In the genomic region with DNA sequence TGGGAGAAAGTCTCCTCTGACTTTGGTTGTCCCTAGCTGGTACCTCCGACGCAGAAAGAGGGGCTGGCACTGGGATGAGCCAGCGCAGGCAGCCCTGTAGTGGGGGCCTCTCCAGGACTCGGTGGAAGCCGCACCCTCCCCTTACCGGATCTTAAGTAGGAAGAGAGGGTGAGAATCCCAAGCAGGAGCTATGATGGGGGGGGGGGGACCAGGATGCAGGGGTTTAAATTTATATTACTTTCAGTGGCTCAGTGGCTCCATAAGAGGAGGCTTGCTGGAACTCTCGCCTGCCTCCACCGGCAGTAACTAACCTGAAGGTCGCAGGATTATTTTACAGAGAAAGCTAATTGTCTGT, we compare ENCODE assay signal across 14 mouse cellular contexts. TPM values are rescaled to one million over a fixed set of nuclear protein-coding genes. Genes with fewer than 3 reads are reported as not detected.
DNase-seq lines count a peak whose midpoint lies in the region; ATAC-seq and TF ChIP-seq lines count a peak whose summit lies in the region.
"Had no signal": no experiment of that assay in that cellular context is flagged by ENCODE, and none has a peak within 500 bp of the region (broad histone marks: within the 10 kb centered on the region; RNA-seq: fewer than 3 reads in every experiment).

No protein-coding gene starts in this region.

- no peak; the same call in 1 of the 2 replicates for ATAC-seq in kidney, embryonic 15.5 days (replicated peaks; ENCODE audit: low FRiP score)
- no peak for ATAC-seq in embryonic facial prominence, embryonic 14.5 days (ENCODE audit: low read depth)
- no peak for ATAC-seq in hindbrain, embryonic 13.5 days (ENCODE audit: low FRiP score)
- no peak for ATAC-seq in midbrain, postnatal 0 days (ENCODE audit: low FRiP score)
- no peak for ATAC-seq in activated CD4-positive, CD25-positive, alpha-beta regulatory T cell, adult 4 months

- H3K4me2 ChIP-seq in kidney, embryonic 15.5 days: 0 out of 2 replicates have a peak overlapping the region, but pooled peaks have one; percentile 12
- 0 out of 2 replicates have a peak overlapping the region, but pooled peaks have one; percentile 28 for H3K4me2 ChIP-seq in embryonic facial prominence, embryonic 14.5 days (ENCODE audit: low read depth, low read length)
- peak overlapping the region; percentile 28; the same call in 1 of the 2 replicates for H3K4me2 ChIP-seq in hindbrain, embryonic 13.5 days
- H3K4me2 ChIP-seq in midbrain, postnatal 0 days (ENCODE audit: low read depth, low read length, poor library complexity, severe bottlenecking): no peak overlapping the region

- no peak for DNase-seq in kidney, postnatal 25 days
- no peak for DNase-seq in embryonic facial prominence, embryonic 14.5 days (ENCODE audit: low spot score)
- no peak for DNase-seq in midbrain, postnatal 0 days (ENCODE audit: low spot score)
- DNase-seq in T-cell, adult 2 months (ENCODE audit: low spot score): no peak
- DNase-seq: cerebellum, adult 11-12 months; right cerebral cortex, postnatal 25 days; thymus, adult 18-20 months had no signal

- H3K4me1 ChIP-seq in kidney, embryonic 15.5 days: peaks cover 37% of the 10 kb centered on the region
- H3K4me1 ChIP-seq in embryonic facial prominence, embryonic 14.5 days (ENCODE audit: control insufficient read depth, insufficient read depth, low read length): peaks cover 9% of the 10 kb centered on the region; the same call in 1 of the 2 replicates
- H3K4me1 ChIP-seq in hindbrain, embryonic 13.5 days (replicated peaks): peaks cover 49% of the 10 kb centered on the region
- H3K4me1 ChIP-seq in midbrain, postnatal 0 days (ENCODE audit: insufficient read depth, low read length): peaks cover 9% of the 10 kb centered on the region; the same call in 1 of the 2 replicates

- WGBS in kidney, embryonic 15.5 days: 0% methylated on average over 7 of the region's 9 CpGs
- WGBS in embryonic facial prominence, embryonic 14.5 days: 0% methylated on average over 9 of the region's 9 CpGs
- 0% methylated on average over 9 of the region's 9 CpGs for WGBS in hindbrain, embryonic 13.5 days
- WGBS in midbrain, postnatal 0 days: 5% methylated on average over 9 of the region's 9 CpGs

- H3K36me3 ChIP-seq in kidney, embryonic 15.5 days: no peaks in the 10 kb centered on the region
- H3K36me3 ChIP-seq in embryonic facial prominence, embryonic 14.5 days (ENCODE audit: control insufficient read depth, insufficient read depth, low read length): no peaks in the 10 kb centered on the region
- no peaks in the 10 kb centered on the region for H3K36me3 ChIP-seq in hindbrain, embryonic 13.5 days
- H3K36me3 ChIP-seq in midbrain, postnatal 0 days (ENCODE audit: insufficient read depth, low read length): no peaks in the 10 kb centered on the region

- 0 out of 2 replicates have a peak overlapping the region, but pooled peaks have one; percentile 6 for H3K4me3 ChIP-seq in kidney, embryonic 15.5 days (replicated peaks)
- 0 out of 2 replicates have a peak overlapping the region, but pooled peaks have one; percentile 17 for H3K4me3 ChIP-seq in embryonic facial prominence, embryonic 14.5 days (ENCODE audit: low read depth, low read length)
- H3K4me3 ChIP-seq in hindbrain, embryonic 13.5 days: 0 out of 2 replicates have a peak overlapping the region, but pooled peaks have one; percentile 3
- H3K4me3 ChIP-seq in midbrain, postnatal 0 days (ENCODE audit: low read depth, low read length): no peak overlapping the region

- no peak overlapping the region for H3K9ac ChIP-seq in kidney, embryonic 15.5 days
- H3K9ac ChIP-seq in embryonic facial prominence, embryonic 14.5 days (ENCODE audit: low read depth, low read length): no peak overlapping the region
- no peak overlapping the region for H3K9ac ChIP-seq in hindbrain, embryonic 13.5 days
- no peak overlapping the region for H3K9ac ChIP-seq in midbrain, postnatal 0 days (replicated peaks; ENCODE audit: low read length, poor library complexity, severe bottlenecking)

- H3K9me3 ChIP-seq in kidney, embryonic 15.5 days (replicated peaks): no peaks in the 10 kb centered on the region
- no peaks in the 10 kb centered on the region for H3K9me3 ChIP-seq in embryonic facial prominence, embryonic 14.5 days (ENCODE audit: control insufficient read depth, low read length)
- no peaks in the 10 kb centered on the region for H3K9me3 ChIP-seq in hindbrain, embryonic 13.5 days
- no peaks in the 10 kb centered on the region for H3K9me3 ChIP-seq in midbrain, postnatal 0 days (ENCODE audit: low read length)

- no peak overlapping the region for H3K27ac ChIP-seq in kidney, embryonic 15.5 days
- H3K27ac ChIP-seq in embryonic facial prominence, embryonic 14.5 days (replicated peaks; ENCODE audit: low read depth, low read length): no peak overlapping the region
- no peak overlapping the region; the same call in 1 of the 2 replicates for H3K27ac ChIP-seq in hindbrain, embryonic 13.5 days
- no peak overlapping the region for H3K27ac ChIP-seq in midbrain, postnatal 0 days (ENCODE audit: low read depth, low read length)

- H3K27me3 ChIP-seq in kidney, embryonic 15.5 days: peaks cover 95% of the 10 kb centered on the region
- H3K27me3 ChIP-seq in embryonic facial prominence, embryonic 14.5 days (replicated peaks; ENCODE audit: control insufficient read depth, insufficient read depth, low read length): peaks cover 92% of the 10 kb centered on the region
- H3K27me3 ChIP-seq in hindbrain, embryonic 13.5 days: peaks cover 83% of the 10 kb centered on the region
- H3K27me3 ChIP-seq in midbrain, postnatal 0 days (ENCODE audit: insufficient read depth, low read length): peaks cover 61% of the 10 kb centered on the region

- peak; percentile 34 for TF ChIP-seq CTCF in midbrain, postnatal 0 days (IDR thresholded peaks at IDR 0.05)

RNA-seq across cellular contexts. Expression of gene Neurog2, which starts 5.0 kb away (rescaled TPM):
- not detected in 2 replicates for polyA plus RNA-seq in kidney, embryonic 15.5 days (2015; fragmentation: Nextera tagmentation; extraction: Ambion mirVana)
- polyA plus RNA-seq in embryonic facial prominence, embryonic 14.5 days (2014; fragmentation: Nextera tagmentation; extraction: Ambion mirVana): 0.21 TPM in 1 of 2 replicates, not detected in the other
- polyA plus RNA-seq in hindbrain, embryonic 13.5 days (2015; fragmentation: Nextera tagmentation; extraction: Ambion mirVana): 14.9 and 17.5 TPM in 2 replicates
- 0.99 and 2.3 TPM in 2 replicates for total RNA-seq in midbrain, postnatal 0 days (2014; rRNA removed)
- polyA plus RNA-seq in midbrain, postnatal 0 days (2015; fragmentation: Nextera tagmentation; extraction: Ambion mirVana): 0.21 and 0.51 TPM in 2 replicates
- polyA plus RNA-seq in activated CD4-positive, CD25-positive, alpha-beta regulatory T cell, adult 4 months (2017; shearing (Covaris generic)): not detected
- total RNA-seq: adrenal gland, adult 2 months; gastrocnemius, postnatal 4 days; MEL had no signal
- polyA plus RNA-seq: adrenal gland, adult 2 months; lung, embryonic 16.5 days had no signal

Comparison
In these comparisons a context has a peak if more than half of its experiments do, and no peak if none do; other contexts are left out.
1. RNA of gene Neurog2, which starts 5.0 kb away (polyA plus RNA-seq): 14.9 to 17.5 TPM in hindbrain, embryonic 13.5 days; 0.21 to 0.51 TPM in midbrain, postnatal 0 days, not detected in kidney, embryonic 15.5 days, 0.21 TPM in embryonic facial prominence, embryonic 14.5 days and not detected in activated CD4-positive, CD25-positive, alpha-beta regulatory T cell, adult 4 months; every median in the first group is over 10 times any median in the second.